Mouse (Mus musculus): ENCODE measurements at regions not wholly inside any gene's neighbourhood (a gene's known extent, or its start where the extent isn't known, plus 50 kb on each side); places are given as distances from the start of the nearest gene placed in this dataset.

DNA sequence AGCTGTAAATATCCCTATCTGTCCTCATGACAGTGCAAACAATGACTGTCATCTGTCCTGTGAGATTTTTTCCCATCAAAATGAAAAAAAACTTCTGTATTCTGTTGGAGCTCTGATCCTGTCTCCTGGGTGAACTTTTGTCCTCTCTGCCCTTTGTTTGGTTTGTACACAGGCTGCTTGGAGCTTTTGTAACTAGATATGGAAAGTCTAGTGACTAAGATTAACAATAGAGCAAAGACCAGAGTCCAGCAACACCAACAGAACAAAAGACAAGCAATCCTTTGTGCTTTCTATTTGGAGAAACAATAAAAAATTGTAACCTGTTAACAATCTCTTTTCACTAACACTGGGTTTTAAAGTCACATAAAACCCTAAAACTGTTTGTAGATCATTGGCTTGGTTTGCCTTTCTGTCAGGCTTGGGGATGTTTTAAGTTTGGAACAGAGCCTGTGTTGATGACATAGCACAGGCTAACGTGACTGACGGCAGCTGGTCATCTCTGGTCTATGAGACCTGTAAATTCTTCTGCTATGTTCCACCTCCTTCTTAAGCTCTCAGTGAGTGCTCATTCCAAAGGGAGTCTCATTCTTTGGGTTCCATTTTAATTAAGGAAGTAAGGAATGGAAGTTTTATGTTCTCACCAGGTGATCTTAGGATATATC, 219.8 kb downstream of the Gm9733 start:
- no peak for DNase-seq (ENCODE audit: low spot score in 2 of 2)

DNA sequence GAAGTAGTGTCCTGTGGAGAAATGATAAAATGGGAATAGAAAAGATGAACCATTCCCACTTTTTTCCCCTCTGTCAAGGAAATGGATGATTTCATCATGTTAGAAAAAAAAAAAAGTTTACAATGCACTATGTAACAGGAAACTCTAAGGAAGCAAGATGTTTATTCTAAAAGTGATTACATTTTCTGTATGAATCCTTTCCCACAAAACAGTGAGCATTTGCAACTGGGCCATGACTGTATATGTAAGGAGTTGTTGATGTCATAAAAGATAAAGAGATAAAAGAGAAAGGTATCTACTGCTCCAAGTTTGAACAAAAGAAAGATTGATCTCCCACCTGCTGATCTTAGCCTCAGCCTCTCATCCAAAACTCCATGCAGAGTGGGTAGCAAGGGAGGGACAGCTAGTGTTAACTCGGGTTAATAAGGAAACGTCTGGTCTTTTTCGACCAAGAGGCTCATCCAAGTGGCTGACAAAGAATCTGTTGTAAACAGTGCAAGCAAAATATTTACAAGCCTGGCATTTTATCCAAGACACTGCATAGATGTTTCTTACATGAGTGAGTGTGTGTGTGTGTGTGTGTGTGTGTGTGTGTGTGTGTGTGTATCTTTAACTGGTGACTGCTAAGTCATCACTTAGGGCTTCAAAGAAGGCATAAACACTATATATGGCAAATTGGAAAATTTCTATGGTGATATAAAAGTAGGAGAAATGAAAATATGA, 213.3 kb downstream of the Gm9733 start:
- DNase-seq (ENCODE audit: low spot score in 2 of 2) = no peak

DNA sequence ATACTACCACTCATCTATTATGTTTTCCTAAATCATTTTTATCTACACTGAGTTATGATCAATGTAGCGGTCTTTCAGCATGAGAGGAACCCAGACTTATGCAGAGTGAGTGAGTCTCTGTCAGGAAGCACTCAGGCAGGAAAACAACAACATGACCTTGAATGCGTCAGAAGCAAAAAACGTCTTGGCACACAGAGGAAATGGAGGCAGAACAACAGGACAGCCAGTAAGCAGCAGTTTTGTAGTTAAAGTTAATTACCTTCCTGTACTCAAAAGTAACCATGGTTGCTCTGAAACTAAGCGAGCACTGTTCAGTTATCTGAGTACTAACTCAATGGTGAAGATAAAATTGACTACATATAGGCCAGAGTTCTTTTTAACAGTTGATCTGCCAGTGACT, 205.4 kb downstream of the Gm9733 start:
- no peak for DNase-seq (ENCODE audit: low spot score in 2 of 2)

DNA sequence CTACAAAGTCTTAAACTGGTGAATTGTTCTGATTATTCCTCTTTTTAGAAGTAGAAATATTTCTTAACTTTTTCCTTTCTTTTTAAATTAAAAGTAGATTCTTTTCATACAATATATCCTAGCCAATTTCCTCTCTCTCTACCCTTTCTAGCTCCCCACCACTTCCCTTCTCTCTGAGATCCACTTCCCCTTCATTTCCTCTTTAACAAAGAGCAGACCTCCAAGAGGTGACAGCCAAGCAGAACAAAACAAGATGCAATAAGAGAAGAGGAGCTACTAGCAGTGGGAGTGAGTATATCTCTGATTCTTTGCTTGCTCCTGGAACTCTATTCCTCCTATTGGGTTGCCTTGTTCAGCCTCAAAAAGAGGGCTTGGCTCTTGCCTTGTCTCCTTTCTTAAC, 203.7 kb downstream of the Gm9733 start:
- DNase-seq (ENCODE audit: low spot score in 2 of 2) = no peak

DNA sequence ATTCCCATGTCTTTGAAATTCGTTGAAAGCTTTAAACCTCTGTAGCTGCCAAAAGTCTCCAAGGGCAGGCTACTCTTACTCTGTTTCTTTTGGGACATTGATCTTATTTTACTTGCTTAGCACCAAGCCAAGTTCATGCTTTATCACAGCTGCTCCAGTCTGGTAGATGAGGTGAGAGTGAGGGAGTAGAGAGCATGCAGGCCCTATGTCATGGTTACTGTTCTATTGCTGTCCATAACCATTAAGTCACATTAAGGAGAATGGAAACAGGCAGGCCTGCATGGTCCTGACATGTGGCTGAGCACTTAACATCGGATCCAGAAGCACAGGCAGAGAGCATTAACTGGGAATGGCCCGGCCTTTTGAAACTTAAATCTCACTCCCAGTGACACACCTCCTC, 203.1 kb downstream of the Gm9733 start:
- no peak for DNase-seq (ENCODE audit: low spot score in 2 of 2)

DNA sequence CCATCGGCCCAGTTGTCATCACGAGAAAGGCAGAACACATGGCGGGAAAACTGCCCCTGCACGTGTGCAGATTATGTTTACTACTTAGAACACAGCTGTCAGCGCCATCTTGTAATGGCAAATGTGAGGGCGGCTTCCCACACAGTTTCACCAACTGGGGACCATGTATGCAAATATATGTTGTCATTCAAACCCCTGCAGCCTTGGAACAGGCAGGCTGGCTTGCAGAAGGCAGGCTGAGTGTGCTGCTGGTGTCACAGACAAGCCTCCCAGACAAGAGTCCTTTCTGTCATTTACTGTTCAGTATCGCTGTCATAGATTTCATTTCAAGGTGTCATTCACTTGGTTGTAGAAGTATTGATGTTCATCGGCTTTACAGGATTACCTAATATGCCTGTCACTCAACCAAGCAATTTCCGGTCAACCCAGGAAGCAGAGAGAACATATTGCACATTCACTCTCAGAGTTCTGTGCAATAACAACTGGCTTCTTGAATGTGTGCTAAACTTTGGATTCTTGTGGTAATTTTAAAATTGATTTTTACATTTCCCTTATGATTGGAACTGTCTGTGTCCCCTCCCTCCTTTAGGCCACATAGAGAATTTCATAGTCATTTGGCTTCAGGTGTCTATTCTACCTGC, 202.3 kb downstream of the Gm9733 start:
- no peak for DNase-seq (ENCODE audit: low spot score in 2 of 2)

DNA sequence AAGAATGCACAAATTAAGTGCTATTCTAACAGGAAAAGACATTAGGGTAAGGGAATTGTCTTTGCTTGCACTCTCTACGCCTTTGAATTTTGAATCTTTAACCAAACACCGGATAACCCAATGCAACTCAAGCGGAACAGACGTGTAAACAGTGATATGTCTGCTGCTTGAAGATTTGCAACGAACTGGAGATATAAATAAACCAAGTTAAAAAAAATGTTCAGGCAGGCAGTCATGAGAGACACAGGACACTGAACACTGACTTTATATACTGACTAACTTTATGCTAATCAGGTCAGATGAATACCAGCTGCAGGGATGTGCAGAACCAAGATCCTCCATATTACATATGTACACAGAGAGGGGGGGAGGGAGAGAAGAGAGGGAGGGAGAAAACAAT, 200.0 kb downstream of the Gm9733 start:
- DNase-seq (ENCODE audit: low spot score in 2 of 2) = no peak

DNA sequence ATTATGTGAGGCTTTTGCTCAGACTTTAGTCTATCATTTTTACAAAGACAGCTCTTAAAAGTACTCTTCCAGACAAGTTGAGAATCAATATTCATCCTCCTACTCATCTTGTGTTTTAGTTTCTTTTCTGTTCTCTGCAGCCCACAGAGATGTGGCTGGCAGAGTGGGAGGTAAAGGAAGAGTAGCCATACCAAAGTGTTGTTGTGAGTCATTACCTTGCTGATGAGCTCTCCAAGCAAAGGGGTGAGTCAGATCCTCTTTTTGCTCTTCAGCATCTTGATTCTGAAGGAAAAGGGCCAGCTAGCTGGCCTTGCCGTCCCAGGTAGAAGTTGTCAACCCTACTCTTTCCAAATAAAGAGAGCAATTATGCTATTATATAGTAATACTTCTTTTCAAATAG, 192.6 kb downstream of the Gm9733 start:
- peak; percentile 25 to 39 for DNase-seq (ENCODE audit: low spot score in 2 of 2)

DNA sequence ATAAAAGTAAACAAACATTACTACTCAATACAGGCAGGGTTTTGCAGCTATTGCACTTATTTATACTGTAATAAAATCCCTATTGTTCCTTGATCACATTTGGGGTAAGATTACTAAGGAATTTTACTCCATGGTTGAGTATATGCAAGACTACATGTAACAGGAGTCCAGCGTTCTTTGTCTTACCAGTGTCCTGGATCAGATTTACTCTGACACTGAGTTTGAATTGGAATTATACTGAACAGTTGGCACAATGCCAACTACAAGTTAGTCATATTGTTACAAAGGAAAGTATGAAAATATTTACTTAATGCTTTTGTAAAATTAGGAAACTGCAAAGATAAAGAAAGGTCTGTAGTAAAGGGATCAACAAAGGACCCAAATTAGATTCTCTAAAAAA, 178.4 kb downstream of the Gm9733 start:
- DNase-seq (ENCODE audit: low spot score in 2 of 2) = no peak

DNA sequence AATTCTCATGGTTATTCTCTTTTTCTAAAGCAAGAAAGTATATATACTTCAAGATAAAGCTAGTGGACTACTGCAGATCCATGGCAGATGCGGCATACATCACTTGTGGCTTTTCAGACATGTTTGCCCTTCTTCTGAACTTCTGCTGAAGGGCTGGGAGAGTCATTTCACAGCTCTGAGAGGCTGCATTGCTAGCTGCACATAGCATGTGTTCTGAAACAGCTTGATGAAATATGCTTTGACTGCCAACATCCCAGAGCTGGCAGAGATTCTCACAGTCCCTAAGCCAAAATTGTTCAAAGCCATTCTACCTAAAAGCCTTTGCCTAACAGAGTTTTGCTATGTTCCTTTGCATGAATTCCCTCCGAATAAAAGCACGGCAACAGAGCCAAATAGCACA, 177.9 kb downstream of the Gm9733 start:
- DNase-seq (ENCODE audit: low spot score in 2 of 2) = peak; percentile 56 to 61

DNA sequence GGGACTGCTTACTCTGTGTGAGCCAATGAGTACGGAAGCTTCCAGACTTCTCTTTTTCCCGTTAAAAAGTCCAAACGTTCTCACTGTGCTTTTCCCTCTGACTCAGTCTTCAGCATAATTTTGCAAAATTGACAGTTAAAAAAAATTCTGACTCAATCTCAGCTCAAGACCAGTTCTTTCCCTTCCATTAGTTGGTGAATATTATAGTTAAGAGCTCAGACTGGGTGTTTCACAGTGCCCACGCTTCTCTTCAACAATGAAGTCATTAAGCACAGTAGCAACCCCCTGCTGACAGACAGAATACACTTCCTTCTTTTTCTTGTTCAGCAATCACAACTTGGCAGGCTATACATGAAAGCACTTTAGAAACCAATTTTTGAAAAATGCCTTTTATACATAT, 175.4 kb downstream of the Gm9733 start:
- DNase-seq (ENCODE audit: low spot score in 2 of 2) = peak; percentile 7 to 11

DNA sequence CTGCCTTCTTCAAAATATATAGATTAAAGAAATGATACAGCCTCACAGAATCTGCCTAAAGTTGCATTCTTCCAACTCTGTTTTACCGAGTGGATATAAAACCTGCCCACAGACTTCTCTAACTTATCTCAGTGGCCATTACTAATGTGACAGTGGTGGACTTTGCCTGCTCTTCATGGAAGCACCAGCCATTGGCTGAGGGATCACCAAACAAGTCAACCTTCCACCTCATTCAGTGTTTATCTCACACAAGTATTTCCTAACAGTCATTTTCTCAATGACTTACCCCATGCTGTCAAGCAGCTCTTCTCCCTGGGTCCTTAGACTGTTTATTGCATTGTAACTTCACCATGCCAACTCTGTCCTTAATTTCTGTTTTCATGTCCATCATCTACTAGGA, 174.3 kb downstream of the Gm9733 start:
- DNase-seq (ENCODE audit: low spot score in 2 of 2) = no peak

DNA sequence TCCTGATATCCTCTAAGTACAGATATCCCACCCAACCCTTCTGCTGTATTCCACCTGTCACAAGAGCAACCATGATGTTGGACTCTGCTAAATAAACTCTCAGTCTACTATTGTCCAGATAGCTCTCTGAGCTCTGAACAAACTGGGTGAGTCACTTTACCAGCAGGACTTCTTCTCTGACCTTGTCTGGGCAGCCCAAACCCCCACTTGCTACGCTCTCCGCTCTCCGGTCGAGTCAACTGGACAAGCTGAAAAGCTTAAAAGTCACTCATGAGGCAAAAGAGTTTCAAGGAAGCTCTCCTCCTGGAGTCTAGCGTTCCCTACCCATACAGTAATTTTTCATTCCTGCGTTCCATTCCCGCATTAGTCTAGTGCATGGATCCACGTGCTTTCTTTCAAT, 173.2 kb downstream of the Gm9733 start:
- no peak for DNase-seq (ENCODE audit: low spot score in 2 of 2)

DNA sequence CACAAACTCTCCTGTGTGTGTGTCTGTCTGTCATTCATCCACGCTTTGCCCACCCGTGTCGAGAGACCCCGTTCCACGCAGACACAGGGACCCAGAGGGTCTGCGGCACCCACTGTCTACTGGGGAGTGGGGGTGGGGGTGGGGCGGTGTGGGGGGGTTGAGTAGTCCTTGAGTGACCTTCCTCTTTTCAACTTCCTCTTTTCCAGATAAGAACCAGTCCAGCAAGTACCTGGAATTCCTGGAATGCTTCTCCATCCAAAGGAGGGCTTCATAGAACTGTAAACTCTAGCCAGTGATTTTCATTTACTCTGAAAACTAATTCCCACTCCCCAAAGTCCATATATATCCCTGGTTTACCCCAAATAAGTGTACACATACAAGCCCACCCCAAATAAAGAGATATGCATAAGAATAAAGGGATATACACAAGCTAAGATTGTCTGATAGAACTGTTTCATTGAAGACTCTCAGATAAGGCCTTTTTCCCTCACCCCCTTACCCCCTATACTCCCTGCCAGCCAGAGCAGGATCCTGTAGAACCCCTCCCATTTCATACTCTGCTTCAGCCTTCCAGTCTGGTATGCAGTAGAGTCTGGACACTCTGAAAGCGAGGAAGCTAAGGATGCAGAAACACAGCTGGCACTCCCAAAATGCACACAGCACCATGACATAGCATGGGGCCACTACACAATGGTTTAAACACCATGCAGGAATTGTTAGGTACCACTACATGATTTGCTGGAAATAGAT, 172.0 kb downstream of the Gm9733 start:
- DNase-seq (ENCODE audit: low spot score in 2 of 2) = no peak

DNA sequence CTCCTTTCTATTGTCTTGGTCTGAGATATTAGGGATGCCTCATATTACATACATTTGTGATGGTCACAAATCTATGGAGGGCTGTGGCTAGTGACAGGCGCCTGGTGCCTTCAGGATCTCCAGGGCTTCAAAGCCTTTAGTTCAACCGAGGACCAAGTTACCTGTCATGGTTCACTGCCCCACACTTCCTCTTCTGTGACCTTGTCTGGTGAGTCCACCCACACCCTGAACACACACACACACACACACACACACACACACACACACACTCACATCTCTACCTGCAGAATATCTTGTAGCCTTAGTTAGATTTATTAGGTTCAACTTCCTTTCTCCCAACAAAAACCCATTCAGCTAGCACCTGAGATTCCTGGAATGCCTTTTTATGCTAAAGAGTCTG, 156.3 kb downstream of the Gm9733 start:
- DNase-seq (ENCODE audit: low spot score in 2 of 2) = no peak

DNA sequence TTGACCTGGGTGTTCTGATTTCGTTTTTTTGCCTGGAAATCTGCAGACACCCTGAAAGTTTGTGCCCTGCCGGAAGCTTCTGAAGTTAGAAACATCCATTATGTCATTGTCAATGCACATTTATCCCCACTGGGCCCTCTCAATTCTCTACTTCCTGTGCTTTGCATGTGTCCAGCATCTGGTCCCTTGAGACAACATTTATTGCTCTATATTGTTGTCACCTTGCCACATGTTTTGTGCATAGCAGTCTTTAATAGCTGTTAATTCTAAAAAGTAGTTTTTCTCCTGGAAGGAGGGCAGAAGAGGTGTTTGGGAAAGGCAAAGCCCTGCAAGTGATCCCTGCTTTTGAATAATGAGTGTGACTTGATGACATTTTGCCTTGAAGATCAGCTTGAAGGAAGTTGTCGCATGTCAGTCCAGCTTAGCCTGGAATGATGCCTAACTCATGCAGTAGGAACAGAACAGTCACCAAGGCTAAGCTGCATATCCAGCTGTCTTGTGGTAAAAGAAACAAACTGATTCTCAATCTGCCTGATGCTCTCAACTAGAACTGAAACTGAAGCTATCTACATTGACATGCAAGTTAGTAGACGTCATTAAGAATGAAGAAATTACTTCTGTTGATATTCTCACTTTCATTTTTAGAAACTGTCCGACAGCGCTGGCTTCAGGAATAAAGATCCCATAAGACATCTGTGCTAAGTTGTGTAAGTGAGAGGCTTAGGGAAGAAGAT, 152.9 kb downstream of the Gm9733 start:
- no peak for DNase-seq (ENCODE audit: low spot score in 2 of 2)

DNA sequence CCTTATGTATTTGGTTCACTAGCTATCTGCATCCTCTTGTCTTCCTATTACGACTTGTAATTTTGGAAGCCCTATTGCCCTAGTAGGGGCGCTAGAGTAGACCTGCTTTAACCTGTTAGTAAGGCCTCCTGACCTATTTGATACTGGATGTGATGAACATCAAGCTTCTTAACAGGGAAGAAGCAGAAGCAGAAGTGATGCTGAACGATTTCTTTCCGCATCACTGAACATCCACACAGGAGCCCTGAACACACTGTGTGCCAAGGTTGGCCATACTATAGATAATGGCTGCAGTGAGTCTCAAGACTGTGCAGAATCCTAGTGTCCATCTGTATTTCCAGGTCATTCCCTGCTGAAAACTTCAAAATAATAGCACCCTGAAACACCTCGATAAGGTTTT, 151.0 kb downstream of the Gm9733 start:
- no peak for DNase-seq (ENCODE audit: low spot score in 2 of 2)

DNA sequence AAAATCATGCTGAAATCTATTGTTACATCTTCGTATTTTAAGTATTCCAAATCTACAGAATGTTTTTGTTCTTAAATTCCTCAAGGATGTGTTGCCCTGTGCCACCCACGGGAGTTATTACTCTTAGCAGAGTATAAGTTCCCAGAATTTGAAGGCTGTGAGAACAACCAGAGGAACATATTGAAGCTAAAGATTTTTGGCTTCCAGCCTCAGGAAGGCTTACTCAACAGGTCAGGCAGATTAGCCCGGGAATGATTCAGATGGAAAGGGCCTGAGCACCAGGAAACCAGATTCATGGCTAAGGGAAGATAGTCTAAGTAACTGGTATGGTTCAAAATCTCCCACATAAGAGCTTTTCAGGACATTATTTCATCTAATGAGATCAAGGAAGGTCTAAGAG, 145.4 kb downstream of the Gm9733 start:
- no peak for DNase-seq (ENCODE audit: low spot score in 2 of 2)

DNA sequence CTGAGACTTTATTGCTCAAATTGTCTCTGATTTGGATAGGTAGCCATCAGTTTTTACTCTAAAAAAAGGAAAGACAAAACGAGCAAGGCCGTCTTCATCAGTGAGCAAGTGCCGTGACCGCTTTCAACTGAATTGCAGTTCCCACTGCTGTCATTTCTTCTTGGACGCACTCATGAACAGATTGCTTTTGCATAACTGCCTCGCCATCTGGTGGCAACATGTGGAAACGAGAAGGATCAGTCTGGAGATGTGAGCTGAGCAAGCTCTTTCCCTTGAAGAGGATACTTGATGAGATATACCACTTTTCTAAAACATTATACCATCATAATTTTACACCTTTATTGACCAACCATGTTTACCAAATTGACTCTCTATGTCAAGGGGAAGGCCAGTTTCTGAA, 137.7 kb downstream of the Gm9733 start:
- peak; percentile 84 to 89 for DNase-seq (ENCODE audit: low spot score in 2 of 2)

DNA sequence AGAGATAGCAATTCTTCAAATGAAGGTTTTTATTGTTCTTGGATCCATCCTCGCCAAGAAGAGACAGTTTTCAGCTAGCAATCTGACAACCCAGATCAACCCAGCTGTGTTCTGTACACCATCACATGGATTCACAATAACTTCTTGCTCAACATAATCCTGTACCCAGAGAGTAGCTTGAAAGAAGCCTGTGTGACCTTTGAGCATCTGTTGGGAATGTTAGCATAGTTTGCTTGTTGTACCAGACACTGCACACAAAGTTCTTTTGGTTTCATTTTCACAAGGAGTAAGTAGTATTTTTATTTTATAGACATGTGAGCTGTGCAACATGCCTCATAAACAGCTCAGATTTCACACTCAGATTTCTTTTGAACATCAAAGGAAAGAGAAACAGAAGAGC, 136.0 kb downstream of the Gm9733 start:
- no peak for DNase-seq (ENCODE audit: low spot score in 2 of 2)

DNA sequence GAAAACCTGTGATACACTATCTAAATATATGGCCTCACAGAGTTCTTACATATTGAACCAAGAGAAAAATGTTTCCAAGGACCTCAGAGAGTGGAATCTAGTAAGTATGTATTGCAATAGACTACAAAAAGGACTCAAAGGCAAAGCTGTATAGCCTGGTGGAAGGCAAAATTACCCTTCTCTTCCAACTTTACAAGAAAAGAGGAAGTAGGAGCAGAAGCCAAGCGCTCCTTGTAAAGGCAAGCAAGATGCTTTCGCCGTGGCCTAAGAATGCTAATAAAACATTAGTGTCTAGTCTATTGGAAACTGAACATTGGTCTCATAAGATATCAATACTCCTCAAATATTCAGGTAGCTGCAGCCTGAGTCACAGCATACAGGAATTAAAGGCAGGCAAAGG, 134.0 kb downstream of the Gm9733 start:
- no peak for DNase-seq (ENCODE audit: low spot score in 2 of 2)

DNA sequence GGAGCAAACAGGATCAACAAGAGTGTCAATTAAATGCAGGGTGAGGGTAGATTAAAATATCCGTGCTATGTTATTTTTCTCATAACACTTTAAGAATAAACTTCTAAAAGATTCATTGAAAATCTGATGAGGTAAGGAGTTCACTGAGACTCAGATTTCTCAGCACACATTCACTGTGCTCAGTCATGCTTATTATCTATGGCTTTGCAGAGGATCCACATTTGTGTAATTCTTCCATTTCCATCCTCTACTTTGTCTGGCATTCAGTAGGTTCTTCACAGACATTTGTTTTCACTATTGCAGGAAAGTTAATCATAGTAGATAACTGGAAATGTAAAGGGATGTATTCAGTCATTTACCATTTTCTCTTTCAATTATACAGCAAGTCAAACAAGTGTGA, 131.8 kb downstream of the Gm9733 start:
- no peak for DNase-seq (ENCODE audit: low spot score in 2 of 2)
